Mouse (Mus musculus): ENCODE results near the gene Gm20388. TPM values are rescaled to one million over a fixed set of nuclear protein-coding genes. Genes with fewer than 3 reads are reported as not detected.

Gene Gm20388
- polyA plus RNA-seq, 1 experiment from 2014 or later, result 12.4 TPM

DNA sequence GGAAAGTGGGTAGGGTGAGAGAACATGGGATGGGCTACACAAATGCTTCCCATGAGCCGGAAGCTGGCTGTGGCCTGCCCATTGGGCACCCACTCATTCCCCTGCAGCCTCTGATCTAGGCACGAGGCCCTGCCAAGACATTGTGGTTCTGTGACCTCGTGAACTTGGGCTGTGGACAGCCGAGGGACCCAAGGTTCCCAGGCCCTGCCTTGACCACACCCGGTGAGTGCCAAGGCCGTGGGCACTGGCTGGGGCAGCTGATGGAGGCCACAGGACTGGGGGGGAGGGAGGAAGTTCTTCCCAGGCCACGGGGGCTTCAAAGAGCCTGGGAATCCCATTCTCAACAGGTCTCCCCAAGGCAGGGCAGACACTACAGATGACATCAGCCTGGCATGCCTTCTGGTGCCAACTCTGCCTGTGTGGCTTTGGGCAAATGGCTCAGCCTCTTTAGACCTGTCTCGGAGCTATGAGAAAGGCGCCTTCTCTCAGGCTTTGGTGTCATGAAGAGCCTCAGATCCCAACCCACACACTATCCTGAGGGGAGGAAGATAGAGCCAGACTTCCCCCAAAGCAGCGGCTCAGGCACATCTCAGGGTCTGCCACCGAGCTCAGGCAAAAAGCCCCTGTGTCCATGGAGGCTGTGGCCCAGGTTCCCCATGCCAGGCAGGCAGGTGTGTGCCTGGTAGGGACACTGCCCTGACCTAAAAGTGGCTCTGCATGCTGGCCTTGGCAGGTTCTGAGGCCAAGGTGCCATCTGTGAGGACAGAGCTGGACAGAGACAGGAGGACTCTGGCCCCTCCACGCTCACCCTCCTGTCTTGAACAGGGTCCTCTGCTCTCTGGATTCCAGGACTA, 2941.3 kb downstream of the Gm20388 start:
- H3K4me1 ChIP-seq (ENCODE audit: control insufficient read depth, insufficient read depth, low read depth, low read length), result peaks cover 8% of the 10 kb centered on the region
- WGBS, result 84% methylated on average over 12 of the region's 12 CpGs
- H3K4me2 ChIP-seq (ENCODE audit: low read length), result no peak overlapping the region
- H3K4me3 ChIP-seq (ENCODE audit: low read length), result no peak overlapping the region
- no peak overlapping the region for H3K27ac ChIP-seq (ENCODE audit: low read depth, low read length)
- no peaks in the 10 kb centered on the region for H3K27me3 ChIP-seq (replicated peaks; ENCODE audit: control insufficient read depth, insufficient read depth, low read length)
- no peaks in the 10 kb centered on the region for H3K36me3 ChIP-seq (ENCODE audit: control insufficient read depth, insufficient read depth, low read length)
- no peak overlapping the region for H3K9ac ChIP-seq (ENCODE audit: low read depth, low read length)
- no peaks in the 10 kb centered on the region for H3K9me3 ChIP-seq (ENCODE audit: control insufficient read depth, low read length)
- ATAC-seq, result no peak

- peaks cover 8% of the 10 kb centered on the region for H3K4me1 ChIP-seq (ENCODE audit: control insufficient read depth, insufficient read depth, low read depth, low read length)
- no peak for ATAC-seq
- no peak overlapping the region for H3K27ac ChIP-seq (ENCODE audit: low read depth, low read length)
- WGBS, result 57% methylated on average over 1 of the region's 1 CpGs
- H3K36me3 ChIP-seq (ENCODE audit: control insufficient read depth, insufficient read depth, low read length), result no peaks in the 10 kb centered on the region
- no peak overlapping the region for H3K9ac ChIP-seq (ENCODE audit: low read depth, low read length)
- no peaks in the 10 kb centered on the region for H3K9me3 ChIP-seq (ENCODE audit: control insufficient read depth, low read length)
- no peaks in the 10 kb centered on the region for H3K27me3 ChIP-seq (replicated peaks; ENCODE audit: control insufficient read depth, insufficient read depth, low read length)
- H3K4me3 ChIP-seq (ENCODE audit: low read length), result no peak overlapping the region
- H3K4me2 ChIP-seq (ENCODE audit: low read length), result no peak overlapping the region
Observed at GRCm38 (mm10) chr8:122852546-122852905, 2941.9 kb downstream of the Gm20388 start.

- Histone ChIP-seq H3K27ac (ENCODE audit: low read depth, low read length) (peak overlapping the region; percentile 44; the same call in 1 of the 2 replicates), H3K36me3 (ENCODE audit: control insufficient read depth, insufficient read depth, low read length) (no peaks in the 10 kb centered on the region), H3K4me1 (ENCODE audit: control insufficient read depth, insufficient read depth, low read depth, low read length) (peaks cover 8% of the 10 kb centered on the region), H3K9ac (ENCODE audit: low read depth, low read length) (peak overlapping the region; percentile 31; the same call in 1 of the 2 replicates), H3K9me3 (ENCODE audit: control insufficient read depth, low read length) (no peaks in the 10 kb centered on the region), H3K4me3 (ENCODE audit: low read length) (no peak overlapping the region), H3K27me3 (replicated peaks; ENCODE audit: control insufficient read depth, insufficient read depth, low read length) (no peaks in the 10 kb centered on the region), H3K4me2 (ENCODE audit: low read length) (peak overlapping the region; percentile 19; the same call in 1 of the 2 replicates)
- WGBS, result 5% methylated on average over 11 of the region's 11 CpGs
- peak; percentile 85 for ATAC-seq
Observed at GRCm38 (mm10) chr8:122853340-122853771, 2942.7 kb downstream of the Gm20388 start.

GRCm38 (mm10) chr8:122854388-122854787, 2943.7 kb downstream of the Gm20388 start:
- peaks cover 8% of the 10 kb centered on the region for H3K4me1 ChIP-seq (ENCODE audit: control insufficient read depth, insufficient read depth, low read depth, low read length)
- no peak overlapping the region for H3K27ac ChIP-seq (ENCODE audit: low read depth, low read length)
- no peak overlapping the region for H3K4me2 ChIP-seq (ENCODE audit: low read length)
- H3K27me3 ChIP-seq (replicated peaks; ENCODE audit: control insufficient read depth, insufficient read depth, low read length), result no peaks in the 10 kb centered on the region
- H3K36me3 ChIP-seq (ENCODE audit: control insufficient read depth, insufficient read depth, low read length), result no peaks in the 10 kb centered on the region
- H3K4me3 ChIP-seq (ENCODE audit: low read length), result no peak overlapping the region
- no peak overlapping the region for H3K9ac ChIP-seq (ENCODE audit: low read depth, low read length)
- H3K9me3 ChIP-seq (ENCODE audit: control insufficient read depth, low read length), result no peaks in the 10 kb centered on the region
- ATAC-seq, result no peak
- 80% methylated on average over 7 of the region's 7 CpGs for WGBS

DNA sequence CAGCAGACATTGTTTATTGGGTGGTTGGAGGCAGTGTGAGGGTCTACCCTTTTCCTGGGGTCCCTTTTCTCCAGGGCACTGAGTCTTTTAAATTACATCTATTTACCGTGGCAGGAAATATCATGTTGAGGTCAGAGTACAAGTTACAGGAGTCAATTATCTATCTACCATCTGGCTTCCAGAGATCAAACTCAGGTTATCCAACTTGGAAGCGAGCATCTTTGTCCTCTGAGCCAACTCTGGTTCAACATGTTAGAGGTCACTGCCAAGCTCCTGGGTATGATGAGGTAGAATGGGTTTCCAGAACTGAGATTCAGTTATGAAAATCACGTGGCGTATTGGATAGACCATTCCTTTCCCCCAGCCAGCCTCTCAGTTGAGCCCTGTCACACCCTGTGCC, 2944.5 kb downstream of the Gm20388 start:
- Histone ChIP-seq H3K4me2 (ENCODE audit: low read length) (no peak overlapping the region), H3K9ac (ENCODE audit: low read depth, low read length) (no peak overlapping the region), H3K4me1 (ENCODE audit: control insufficient read depth, insufficient read depth, low read depth, low read length) (peaks cover 8% of the 10 kb centered on the region), H3K27ac (ENCODE audit: low read depth, low read length) (no peak overlapping the region), H3K9me3 (ENCODE audit: control insufficient read depth, low read length) (no peaks in the 10 kb centered on the region), H3K4me3 (ENCODE audit: low read length) (no peak overlapping the region), H3K27me3 (replicated peaks; ENCODE audit: control insufficient read depth, insufficient read depth, low read length) (no peaks in the 10 kb centered on the region), H3K36me3 (ENCODE audit: control insufficient read depth, insufficient read depth, low read length) (no peaks in the 10 kb centered on the region)
- 82% methylated on average over 4 of the region's 4 CpGs for WGBS
- no peak for ATAC-seq

DNA sequence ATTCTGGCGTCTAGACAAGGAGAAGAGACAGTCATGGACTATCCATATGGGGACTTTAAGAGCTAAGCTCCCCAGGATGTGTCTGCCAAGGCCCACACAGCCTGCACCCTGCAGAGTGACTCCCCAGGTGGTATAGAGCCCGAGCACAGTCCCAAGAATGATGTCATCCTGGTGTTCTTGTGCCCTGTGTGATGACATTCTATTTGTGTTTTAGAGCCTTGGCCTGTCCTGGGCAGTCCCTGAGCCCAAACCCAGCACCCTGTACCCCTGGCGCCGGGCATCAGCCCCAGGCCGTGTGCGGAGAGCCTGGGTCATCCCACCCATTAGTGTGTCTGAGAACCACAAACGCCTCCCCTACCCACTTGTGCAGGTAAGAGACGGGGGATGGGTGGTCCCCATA, 2945.6 kb downstream of the Gm20388 start:
- 83% methylated on average over 8 of the region's 8 CpGs for WGBS

GRCm38 (mm10) chr8:122859843-122860242, 2949.2 kb downstream of the Gm20388 start:
- no peaks in the 10 kb centered on the region for H3K27me3 ChIP-seq (replicated peaks; ENCODE audit: control insufficient read depth, insufficient read depth, low read length)
- no peak overlapping the region for H3K27ac ChIP-seq (ENCODE audit: low read depth, low read length)
- no peaks in the 10 kb centered on the region for H3K4me1 ChIP-seq (ENCODE audit: control insufficient read depth, insufficient read depth, low read depth, low read length)
- WGBS, result 72% methylated on average over 13 of the region's 13 CpGs
- H3K4me2 ChIP-seq (ENCODE audit: low read length), result no peak overlapping the region
- H3K9ac ChIP-seq (ENCODE audit: low read depth, low read length), result no peak overlapping the region
- H3K9me3 ChIP-seq (ENCODE audit: control insufficient read depth, low read length), result peaks cover 8% of the 10 kb centered on the region; the same call in 1 of the 2 replicates
- no peak overlapping the region for H3K4me3 ChIP-seq (ENCODE audit: low read length)
- no peaks in the 10 kb centered on the region for H3K36me3 ChIP-seq (ENCODE audit: control insufficient read depth, insufficient read depth, low read length)
- no peak for ATAC-seq

More for the DNA sequence above, 2945.6 kb downstream of the Gm20388 start:
- no peak overlapping the region for H3K4me3 ChIP-seq (ENCODE audit: low read length)
- no peak overlapping the region for H3K9ac ChIP-seq (ENCODE audit: low read depth, low read length)
- no peak for ATAC-seq
- H3K4me1 ChIP-seq (ENCODE audit: control insufficient read depth, insufficient read depth, low read depth, low read length), result peaks cover 8% of the 10 kb centered on the region
- no peaks in the 10 kb centered on the region for H3K27me3 ChIP-seq (replicated peaks; ENCODE audit: control insufficient read depth, insufficient read depth, low read length)
- no peak overlapping the region for H3K27ac ChIP-seq (ENCODE audit: low read depth, low read length)
- no peaks in the 10 kb centered on the region for H3K9me3 ChIP-seq (ENCODE audit: control insufficient read depth, low read length)
- no peak overlapping the region for H3K4me2 ChIP-seq (ENCODE audit: low read length)
- no peaks in the 10 kb centered on the region for H3K36me3 ChIP-seq (ENCODE audit: control insufficient read depth, insufficient read depth, low read length)

DNA sequence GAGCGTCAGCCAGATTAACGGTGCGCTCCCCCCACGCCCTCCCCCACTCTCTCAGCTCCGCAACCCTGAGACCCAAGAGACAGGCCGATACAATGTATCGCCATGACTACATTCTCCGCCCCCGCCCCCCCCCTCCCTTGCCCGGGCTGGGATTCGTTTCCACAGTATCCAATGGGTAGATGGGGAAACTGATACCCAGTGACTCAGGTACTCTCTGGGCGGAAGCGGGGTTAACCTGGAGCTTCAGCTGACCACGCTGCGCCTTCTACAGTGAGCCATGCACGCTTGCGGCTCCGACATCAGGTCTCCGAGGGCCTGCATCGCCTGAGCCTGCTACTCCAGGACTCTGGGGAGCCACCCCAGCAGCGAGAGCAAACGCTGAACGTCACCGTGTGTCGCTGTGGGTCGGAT, 2954.1 kb downstream of the Gm20388 start:
- no peaks in the 10 kb centered on the region for H3K27me3 ChIP-seq (replicated peaks; ENCODE audit: control insufficient read depth, insufficient read depth, low read length)
- peak overlapping the region; percentile 33; the same call in 1 of the 2 replicates for H3K9ac ChIP-seq (ENCODE audit: low read depth, low read length)
- H3K36me3 ChIP-seq (ENCODE audit: control insufficient read depth, insufficient read depth, low read length), result no peaks in the 10 kb centered on the region
- H3K4me1 ChIP-seq (ENCODE audit: control insufficient read depth, insufficient read depth, low read depth, low read length), result no peaks in the 10 kb centered on the region
- H3K27ac ChIP-seq (ENCODE audit: low read depth, low read length), result no peak overlapping the region
- H3K4me2 ChIP-seq (ENCODE audit: low read length), result peak overlapping the region; percentile 55
- H3K4me3 ChIP-seq (ENCODE audit: low read length), result peak overlapping the region; percentile 33
- H3K9me3 ChIP-seq (ENCODE audit: control insufficient read depth, low read length), result peaks cover 18% of the 10 kb centered on the region
- ATAC-seq, result peak; percentile 37
- WGBS, result 45% methylated on average over 24 of the region's 26 CpGs

DNA sequence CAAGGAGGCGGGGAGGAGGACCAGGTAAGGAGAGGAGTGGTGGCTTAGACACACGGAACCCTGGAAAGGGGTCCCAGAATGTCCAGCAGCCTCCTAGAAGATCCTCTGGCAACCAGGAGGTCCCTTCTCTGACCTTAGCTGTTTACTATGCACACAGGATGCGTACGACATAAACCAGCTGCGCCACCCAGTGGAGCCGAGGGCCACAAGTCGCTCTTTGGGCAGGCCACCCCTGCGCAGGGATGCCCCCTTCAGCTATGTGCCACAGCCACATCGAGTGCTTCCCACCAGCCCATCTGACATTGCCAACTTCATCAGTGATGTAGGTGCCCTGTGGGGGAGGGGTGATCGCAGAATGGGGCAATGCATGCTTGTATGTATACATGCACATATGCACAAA, 2954.8 kb downstream of the Gm20388 start:
- WGBS, result 53% methylated on average over 10 of the region's 10 CpGs
- no peaks in the 10 kb centered on the region for H3K4me1 ChIP-seq (ENCODE audit: control insufficient read depth, insufficient read depth, low read depth, low read length)
- H3K4me3 ChIP-seq (ENCODE audit: low read length), result peak overlapping the region; percentile 33
- no peak overlapping the region for H3K27ac ChIP-seq (ENCODE audit: low read depth, low read length)
- H3K4me2 ChIP-seq (ENCODE audit: low read length), result peak overlapping the region; percentile 55
- H3K36me3 ChIP-seq (ENCODE audit: control insufficient read depth, insufficient read depth, low read length), result no peaks in the 10 kb centered on the region
- peak; percentile 38; the same call in 1 of the 2 replicates for ATAC-seq
- H3K9ac ChIP-seq (ENCODE audit: low read depth, low read length), result no peak overlapping the region; the same call in 1 of the 2 replicates
- peaks cover 18% of the 10 kb centered on the region for H3K9me3 ChIP-seq (ENCODE audit: control insufficient read depth, low read length)
- 0 out of 2 replicates have a peak, but pooled peaks cover 2% of the 10 kb centered on the region for H3K27me3 ChIP-seq (replicated peaks; ENCODE audit: control insufficient read depth, insufficient read depth, low read length)
